ENCODE assay signal across 19 mouse cellular contexts in genomic region chr11:19532867-19533266, GRCm38 (mm10).
DNase-seq lines count a peak whose midpoint lies in the region; ATAC-seq and TF ChIP-seq lines count a peak whose summit lies in the region.
"Had no signal": no experiment of that assay in that cellular context is flagged by ENCODE, and none has a peak within 500 bp of the region (broad histone marks: within the 10 kb centered on the region; RNA-seq: fewer than 3 reads in every experiment).

No protein-coding gene starts in this region.

- ATAC-seq in hindbrain, embryonic 14.5 days (ENCODE audit: low FRiP score): no peak
- ATAC-seq: activated CD4-positive, CD25-positive, alpha-beta regulatory T cell, adult 4 months; forebrain, embryonic 13.5 days; forebrain, embryonic 15.5 days; forebrain, postnatal 0 days; Patski had no signal

- H3K79me2 ChIP-seq in CH12.LX (replicated peaks; ENCODE audit: control insufficient read depth, extremely low read depth, insufficient read depth, poor library complexity, severe bottlenecking): no peaks in the 10 kb centered on the region

- TF ChIP-seq CTCF in CH12.LX (conservative IDR thresholded peaks at IDR 0.05 in 1 of 2, IDR thresholded peaks at IDR 0.05 in 1 of 2; ENCODE audit: low read depth in 2 of 2, low read length in 2 of 2): no peak

- H3K4me2 ChIP-seq in hindbrain, embryonic 14.5 days (replicated peaks): no peak overlapping the region
- H3K4me2 ChIP-seq in CH12.LX (ENCODE audit: insufficient read depth, low read depth, poor library complexity, severe bottlenecking): no peak overlapping the region
- H3K4me2 ChIP-seq: forebrain, embryonic 13.5 days; forebrain, embryonic 15.5 days had no signal

- TF ChIP-seq RAD21 in CH12.LX (IDR thresholded peaks at IDR 0.05; ENCODE audit: low read depth, low read length): no peak

- peaks cover 53% of the 10 kb centered on the region for H3K4me1 ChIP-seq in hindbrain, embryonic 10.5 days (replicated peaks)
- H3K4me1 ChIP-seq in hindbrain, embryonic 14.5 days (replicated peaks; ENCODE audit: control insufficient read depth, insufficient read depth, low read length): peaks cover 39% of the 10 kb centered on the region
- H3K4me1 ChIP-seq in CH12.LX (ENCODE audit: control insufficient read depth in 1 of 2, insufficient read depth in 2 of 2): peaks cover 18 to 48% of the 10 kb centered on the region in 2 experiments
- H3K4me1 ChIP-seq in embryonic facial prominence, embryonic 10.5 days: peaks cover 20% of the 10 kb centered on the region

- no peaks in the 10 kb centered on the region for H3K9me3 ChIP-seq in hindbrain, embryonic 10.5 days
- no peaks in the 10 kb centered on the region for H3K9me3 ChIP-seq in hindbrain, embryonic 14.5 days (ENCODE audit: control insufficient read depth, low read length)
- H3K9me3 ChIP-seq in CH12.LX (replicated peaks; ENCODE audit: low read length): no peaks in the 10 kb centered on the region
- H3K9me3 ChIP-seq in embryonic facial prominence, embryonic 10.5 days: no peaks in the 10 kb centered on the region
- H3K9me3 ChIP-seq: forebrain, embryonic 13.5 days; forebrain, embryonic 15.5 days; G1E had no signal

- TF ChIP-seq EP300 in CH12.LX (IDR thresholded peaks at IDR 0.05; ENCODE audit: low read length): no peak

- no peak for TF ChIP-seq POLR2A in CH12.LX (IDR thresholded peaks at IDR 0.05; ENCODE audit: low read depth, low read length)

- WGBS in hindbrain, embryonic 10.5 days: 84% methylated on average over 7 of the region's 7 CpGs
- 84% methylated on average over 7 of the region's 7 CpGs for WGBS in hindbrain, embryonic 14.5 days
- WGBS in embryonic facial prominence, embryonic 10.5 days: 84% methylated on average over 7 of the region's 7 CpGs

- peak overlapping the region; percentile 93 for H3K27ac ChIP-seq in hindbrain, embryonic 10.5 days
- no peak overlapping the region for H3K27ac ChIP-seq in hindbrain, embryonic 14.5 days
- no peak overlapping the region for H3K27ac ChIP-seq in CH12.LX (ENCODE audit: insufficient read depth, low read depth)
- H3K27ac ChIP-seq in embryonic facial prominence, embryonic 10.5 days (replicated peaks): peak overlapping the region; percentile 75; the same call in 1 of the 2 replicates
- H3K27ac ChIP-seq: forebrain, embryonic 13.5 days; forebrain, embryonic 15.5 days had no signal

- H3K9ac ChIP-seq in hindbrain, embryonic 14.5 days: no peak overlapping the region
- H3K9ac ChIP-seq in CH12.LX (ENCODE audit: insufficient read depth, low read depth): no peak overlapping the region
- H3K9ac ChIP-seq: forebrain, embryonic 13.5 days; forebrain, embryonic 15.5 days; forebrain, postnatal 0 days had no signal

- H3K36me3 ChIP-seq in hindbrain, embryonic 10.5 days: no peaks in the 10 kb centered on the region
- no peaks in the 10 kb centered on the region for H3K36me3 ChIP-seq in hindbrain, embryonic 14.5 days (replicated peaks; ENCODE audit: control insufficient read depth, insufficient read depth)
- no peaks in the 10 kb centered on the region for H3K36me3 ChIP-seq in CH12.LX (replicated peaks in 1 of 2; ENCODE audit: control insufficient read depth in 1 of 2, insufficient read depth in 1 of 2, low read length in 1 of 2)
- H3K36me3 ChIP-seq in embryonic facial prominence, embryonic 10.5 days (replicated peaks): no peaks in the 10 kb centered on the region
- H3K36me3 ChIP-seq: forebrain, embryonic 15.5 days; G1E had no signal

- in situ Hi-C loops in CH12.LX (cut with MboI; ENCODE audit: low pct_ligation_motif_present, low pct_unique_long_range_greater_than_20kb, low sequenced_read_pairs): loop anchor here (5.0 to 10.0 kb wide), 4 partner anchors 196 to 808 kb away; no protein-coding TSS in a partner anchor

- dilution Hi-C loops in CH12.LX (cut with MboI; ENCODE audit: extremely low pct_ligation_motif_present, extremely low pct_unique_long_range_greater_than_20kb, low sequenced_read_pairs): no loop called here

- no peak overlapping the region for H3K4me3 ChIP-seq in hindbrain, embryonic 10.5 days
- H3K4me3 ChIP-seq in hindbrain, embryonic 14.5 days (replicated peaks; ENCODE audit: low read length): no peak overlapping the region
- H3K4me3 ChIP-seq in CH12.LX (replicated peaks in 1 of 3; ENCODE audit: low read depth in 2 of 3, low read length in 2 of 3, poor library complexity in 1 of 3): no peak overlapping the region
- H3K4me3 ChIP-seq in embryonic facial prominence, embryonic 10.5 days: no peak overlapping the region
- H3K4me3 ChIP-seq: forebrain, embryonic 13.5 days; forebrain, embryonic 15.5 days had no signal

- no peak for DNase-seq in hindbrain, embryonic 10.5 days (ENCODE audit: low spot score)
- no peak for DNase-seq in hindbrain, embryonic 14.5 days (ENCODE audit: low spot score)
- DNase-seq in CH12.LX (ENCODE audit: extremely low read depth): no peak
- DNase-seq in embryonic facial prominence, embryonic 10.5 days (ENCODE audit: low spot score): peak; percentile 9
- DNase-seq in gastrocnemius, postnatal 4 days (ENCODE audit: low spot score in 2 of 2): no peak
- no peak for DNase-seq in layer of hippocampus, adult 18-20 months (ENCODE audit: low spot score in 2 of 2)
- DNase-seq: adrenal gland, adult 8-10 months; adrenal gland, postnatal 14 days; adrenal gland, postnatal 36 days; cerebellum, adult 11-12 months; cerebellum, adult 2 months; cerebellum, adult 9-10 months; cerebellum, postnatal 25 days; forebrain, postnatal 0 days had no signal

- peaks cover 3% of the 10 kb centered on the region for H3K27me3 ChIP-seq in hindbrain, embryonic 10.5 days (ENCODE audit: insufficient read depth, poor library complexity, severe bottlenecking)
- no peaks in the 10 kb centered on the region for H3K27me3 ChIP-seq in hindbrain, embryonic 14.5 days (ENCODE audit: control insufficient read depth, insufficient read depth, low read length)
- H3K27me3 ChIP-seq in CH12.LX (replicated peaks): no peaks in the 10 kb centered on the region
- H3K27me3 ChIP-seq in embryonic facial prominence, embryonic 10.5 days (replicated peaks; ENCODE audit: low read depth, poor library complexity, severe bottlenecking): peaks cover 11% of the 10 kb centered on the region

TF ChIP-seq in CH12.LX, 34 proteins besides CTCF, POLR2A, EP300 and RAD21:
- TF ChIP-seq ZNF384 (IDR thresholded peaks at IDR 0.05; ENCODE audit: low read depth, low read length): no peak
- TF ChIP-seq HCFC1 (IDR thresholded peaks at IDR 0.05; ENCODE audit: low read depth, low read length): no peak
- TF ChIP-seq MEF2A (IDR thresholded peaks at IDR 0.05; ENCODE audit: borderline replicate concordance, low read depth, low read length): peak; percentile 34; the same call in 1 of the 2 replicates
- TF ChIP-seq SMC3 (IDR thresholded peaks at IDR 0.05; ENCODE audit: low read depth, low read length): no peak
- TF ChIP-seq MAFK (IDR thresholded peaks at IDR 0.05; ENCODE audit: insufficient replicate concordance, low read length): no peak
- no peak for TF ChIP-seq RCOR1 (conservative IDR thresholded peaks at IDR 0.05; ENCODE audit: low read depth, low read length)
- TF ChIP-seq E2F4 (IDR thresholded peaks at IDR 0.05; ENCODE audit: insufficient replicate concordance, low read depth, low read length): no peak
- no peak for TF ChIP-seq UBTF (IDR thresholded peaks at IDR 0.05; ENCODE audit: low read depth, low read length)
- no peak for TF ChIP-seq BHLHE40 (IDR thresholded peaks at IDR 0.05; ENCODE audit: low read depth, low read length)
- no peak for TF ChIP-seq CHD2 (IDR thresholded peaks at IDR 0.05; ENCODE audit: low read length)
- TF ChIP-seq MXI1 (IDR thresholded peaks at IDR 0.05; ENCODE audit: low read depth, low read length): no peak
- peak; percentile 90 for TF ChIP-seq ETS1 (conservative IDR thresholded peaks at IDR 0.05; ENCODE audit: low read depth, low read length)
- no peak for TF ChIP-seq JUND (conservative IDR thresholded peaks at IDR 0.05; ENCODE audit: low read depth, low read length)
- no peak for TF ChIP-seq MAZ (IDR thresholded peaks at IDR 0.05; ENCODE audit: low read depth, low read length)
- no peak for TF ChIP-seq ZC3H11A (IDR thresholded peaks at IDR 0.05; ENCODE audit: low read depth, low read length)
- no peak for TF ChIP-seq PAX5 (IDR thresholded peaks at IDR 0.05; ENCODE audit: low read length)
- TF ChIP-seq ZMIZ1 (IDR thresholded peaks at IDR 0.05; ENCODE audit: low read depth, low read length): no peak
- no peak for TF ChIP-seq ZKSCAN1 (IDR thresholded peaks at IDR 0.05; ENCODE audit: borderline replicate concordance, low read depth, low read length)
- peak; percentile 50; the same call in 1 of the 2 replicates for TF ChIP-seq JUN (IDR thresholded peaks at IDR 0.05; ENCODE audit: insufficient read depth, low read depth, low read length)
- no peak for TF ChIP-seq POLR2AphosphoS2 (IDR thresholded peaks at IDR 0.05; ENCODE audit: low read depth, low read length)
- TF ChIP-seq GABPA (IDR thresholded peaks at IDR 0.05; ENCODE audit: insufficient replicate concordance, low read depth, low read length): no peak
- TF ChIP-seq IRF4 (IDR thresholded peaks at IDR 0.05; ENCODE audit: low read depth, low read length): no peak
- TF ChIP-seq NRF1 (IDR thresholded peaks at IDR 0.05; ENCODE audit: low read depth, low read length): no peak
- no peak for TF ChIP-seq USF1 (IDR thresholded peaks at IDR 0.05; ENCODE audit: low read depth, low read length)
- TF ChIP-seq MAX (IDR thresholded peaks at IDR 0.05; ENCODE audit: low read length): no peak
- no peak for TF ChIP-seq TBP (conservative IDR thresholded peaks at IDR 0.05; ENCODE audit: low read depth, low read length)
- TF ChIP-seq USF2 (conservative IDR thresholded peaks at IDR 0.05; ENCODE audit: low read depth, low read length): no peak
- TF ChIP-seq MYC (IDR thresholded peaks at IDR 0.05; ENCODE audit: low read depth, low read length): no peak
- TF ChIP-seq TCF12 (IDR thresholded peaks at IDR 0.05; ENCODE audit: low read depth, low read length): 0 out of 2 replicates have a peak, but pooled peaks have one; percentile 27

Comparison
In these comparisons a context has a peak if more than half of its experiments do, and no peak if none do; other contexts are left out.
1. H3K27ac ChIP-seq: peak in hindbrain, embryonic 10.5 days (single experiment) and embryonic facial prominence, embryonic 10.5 days (single experiment); none in hindbrain, embryonic 14.5 days (single experiment) and CH12.LX (single experiment).